Mouse (Mus musculus): Measurements from ENCODE around the gene Pi4k2a. TPM values are rescaled to one million over a fixed set of nuclear protein-coding genes. Genes with fewer than 3 reads are reported as not detected.

Gene Pi4k2a
- polyA plus RNA-seq, 1 experiment from 2014 or later, result 14.6 TPM

- 2% methylated on average over 48 of the region's 56 CpGs for WGBS (ENCODE audit: insufficient replicate concordance)
- Histone ChIP-seq H3K4me2 (peak overlapping the region; percentile 84), H3K9ac (ENCODE audit: low read depth, low read length) (peak overlapping the region; percentile 95), H3K9me3 (replicated peaks; ENCODE audit: control insufficient read depth, low read length) (no peaks in the 10 kb centered on the region), H3K27ac (ENCODE audit: low read depth, low read length) (peak overlapping the region; percentile 47; the same call in 1 of the 2 replicates), H3K4me1 (ENCODE audit: control insufficient read depth, insufficient read depth, low read length) (peaks cover 14% of the 10 kb centered on the region; the same call in 1 of the 2 replicates), H3K4me3 (ENCODE audit: low read depth, low read length) (peak overlapping the region; percentile 91), H3K36me3 (ENCODE audit: control insufficient read depth, insufficient read depth, low read length) (no peaks in the 10 kb centered on the region), H3K27me3 (ENCODE audit: control insufficient read depth, insufficient read depth, low read length) (peaks cover 26% of the 10 kb centered on the region)
- peak; percentile 88 for ATAC-seq (replicated peaks; ENCODE audit: insufficient number of reproducible peaks, low FRiP score, low TSS enrichment)
Observed at GRCm38 (mm10) chr19:42170025-42170969, 80.0 kb downstream of the Pi4k2a start.

Other genes starting within 250 kb of the Pi4k2a start
- 1.1 and 2.2 TPM in 2 replicates for gene Frat2, start 242.3 kb upstream of the Pi4k2a start, polyA plus RNA-seq (2014; fragmentation: Nextera tagmentation; extraction: Ambion mirVana)
- gene Rrp12, start 194.3 kb upstream of the Pi4k2a start, polyA plus RNA-seq (2014; fragmentation: Nextera tagmentation; extraction: Ambion mirVana), result 8.5 and 10.4 TPM in 2 replicates
- 1,127 and 1,144 TPM in 2 replicates for gene Pgam1, start 178.5 kb upstream of the Pi4k2a start, polyA plus RNA-seq (2014; fragmentation: Nextera tagmentation; extraction: Ambion mirVana)
- gene Exosc1, start 157.0 kb upstream of the Pi4k2a start, polyA plus RNA-seq (2014; fragmentation: Nextera tagmentation; extraction: Ambion mirVana), result 50.6 and 54.8 TPM in 2 replicates
- 49.5 and 49.6 TPM in 2 replicates for gene Zdhhc16, start 157.0 kb upstream of the Pi4k2a start, polyA plus RNA-seq (2014; fragmentation: Nextera tagmentation; extraction: Ambion mirVana)
- gene Mms19, start 109.3 kb upstream of the Pi4k2a start, polyA plus RNA-seq (2014; fragmentation: Nextera tagmentation; extraction: Ambion mirVana), result 24.8 and 26.9 TPM in 2 replicates
- gene Ubtd1, start 108.7 kb upstream of the Pi4k2a start, polyA plus RNA-seq (2014; fragmentation: Nextera tagmentation; extraction: Ambion mirVana), result 9.7 and 10.2 TPM in 2 replicates
- not detected in 2 replicates for gene Ankrd2, start 54.5 kb upstream of the Pi4k2a start, polyA plus RNA-seq (2014; fragmentation: Nextera tagmentation; extraction: Ambion mirVana)
- 0.72 and 1.6 TPM in 2 replicates for gene Hoga1, start 44.9 kb upstream of the Pi4k2a start, polyA plus RNA-seq (2014; fragmentation: Nextera tagmentation; extraction: Ambion mirVana)
- not detected in 2 replicates for gene 4933411K16Rik, start 38.2 kb upstream of the Pi4k2a start, polyA plus RNA-seq (2014; fragmentation: Nextera tagmentation; extraction: Ambion mirVana)
- 17.7 and 18.7 TPM in 2 replicates for gene Morn4, start 4.1 kb upstream of the Pi4k2a start, polyA plus RNA-seq (2014; fragmentation: Nextera tagmentation; extraction: Ambion mirVana)
- gene Avpi1, start 38.6 kb downstream of the Pi4k2a start, polyA plus RNA-seq (2014; fragmentation: Nextera tagmentation; extraction: Ambion mirVana), result 29.5 and 31.1 TPM in 2 replicates
- gene Marveld1, start 56.9 kb downstream of the Pi4k2a start, polyA plus RNA-seq (2014; fragmentation: Nextera tagmentation; extraction: Ambion mirVana), result 13.9 and 14.4 TPM in 2 replicates
- gene Zfyve27, start 73.5 kb downstream of the Pi4k2a start, polyA plus RNA-seq (2014; fragmentation: Nextera tagmentation; extraction: Ambion mirVana), result 11.6 and 13.5 TPM in 2 replicates
- 5.7 and 6.1 TPM in 2 replicates for gene Sfrp5, start 111.8 kb downstream of the Pi4k2a start, polyA plus RNA-seq (2014; fragmentation: Nextera tagmentation; extraction: Ambion mirVana)
- 0.10 and 0.20 TPM in 2 replicates for gene Golga7b, start 157.1 kb downstream of the Pi4k2a start, polyA plus RNA-seq (2014; fragmentation: Nextera tagmentation; extraction: Ambion mirVana)

Measured in heart, embryonic 11.5 days (tissue).